Mouse (Mus musculus) c-Kit-positive CD71-negative TER-119-negative erythroid progenitor cells, embryonic 14.5 days (primary cell): Measurements from ENCODE around the gene 1700023F06Rik.

ENCODE experiments used
- DNase-seq: peaks from one replicate; pipeline ENCODE4 v3.0.0-alpha.2; 2013; ENCODE audit warnings: low read depth

The 1700023F06Rik gene

DNA sequence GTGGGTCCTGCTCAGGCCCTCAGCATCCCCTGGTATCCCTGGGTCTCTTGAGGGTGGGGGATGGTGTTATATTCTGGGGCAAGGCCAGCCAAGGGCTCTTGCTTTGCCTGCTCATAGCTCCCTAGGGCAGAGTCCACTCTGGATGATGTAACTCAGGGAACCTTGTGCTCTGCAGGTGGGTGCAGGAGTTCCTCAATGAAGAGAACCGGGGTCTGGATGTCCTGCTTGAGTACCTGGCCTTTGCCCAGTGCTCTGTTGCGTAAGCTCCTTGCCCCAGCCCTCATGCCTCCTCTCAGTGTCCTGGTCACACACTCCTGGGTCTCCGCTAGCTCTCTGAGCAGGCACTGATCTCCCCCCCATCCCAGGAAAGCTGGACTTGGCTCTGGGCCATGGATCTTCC lies 26.4 kb downstream of the 1700023F06Rik start:
- no peak for DNase-seq

DNA sequence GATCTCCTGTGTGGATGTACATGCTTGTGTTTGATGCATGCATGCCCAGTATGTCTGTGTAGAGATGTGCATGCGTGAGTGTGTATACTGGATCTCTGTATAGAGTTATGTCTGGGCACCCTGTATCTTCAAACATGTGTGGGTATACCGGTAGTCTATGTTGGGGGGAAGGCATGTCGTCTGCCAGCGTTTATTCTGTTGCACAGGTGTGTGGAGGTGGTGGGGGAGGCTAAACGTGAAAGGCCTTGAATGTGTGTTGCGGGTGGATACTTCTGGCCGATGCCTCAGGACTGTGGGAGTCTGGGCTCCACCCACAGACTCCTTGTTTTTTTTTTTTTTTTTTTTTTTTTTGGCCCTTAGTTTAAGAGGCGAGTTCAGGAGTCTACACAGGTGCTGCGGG lies 27.0 kb downstream of the 1700023F06Rik start:
- no peak for DNase-seq

DNA sequence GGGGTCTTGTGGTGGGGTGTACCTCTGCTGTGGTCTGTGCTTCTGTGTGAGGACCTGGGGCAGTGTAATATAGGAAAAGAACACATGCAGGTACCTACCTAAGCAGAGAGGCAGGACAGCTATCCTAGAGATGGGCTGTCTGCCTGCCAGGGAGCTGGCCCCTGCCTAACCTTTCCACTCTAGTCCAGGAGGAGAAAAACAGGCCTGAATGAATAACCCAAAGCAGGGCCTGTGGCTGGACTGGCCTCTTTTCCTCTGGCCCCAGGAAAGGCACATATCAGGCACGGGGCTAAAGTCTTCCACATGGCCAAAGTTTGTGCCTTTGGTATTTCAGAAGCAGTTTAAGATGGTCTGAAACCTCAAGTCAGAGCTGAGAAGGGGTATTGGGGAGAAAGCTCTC lies 27.9 kb downstream of the 1700023F06Rik start:
- DNase-seq = no peak

DNA sequence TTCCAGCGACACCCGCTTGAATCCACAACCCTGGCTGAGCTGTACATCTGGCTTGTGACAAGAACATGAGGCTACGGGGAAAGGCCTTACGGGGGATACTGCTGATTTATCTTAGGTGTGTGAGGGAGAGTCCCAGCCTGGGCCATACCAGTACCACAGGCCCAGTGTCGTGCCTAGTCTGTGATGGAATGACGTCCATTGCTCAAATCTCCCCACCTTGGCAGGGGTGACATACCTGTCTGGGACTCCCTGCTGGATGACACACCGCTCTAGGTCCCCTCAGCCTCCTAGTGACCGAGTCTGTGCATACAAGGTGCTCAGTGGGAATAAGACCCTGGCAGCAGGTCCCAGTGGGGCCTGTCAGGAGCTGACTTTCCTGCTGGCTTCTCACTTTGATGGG lies 29.6 kb downstream of the 1700023F06Rik start:
- DNase-seq = no peak

DNA sequence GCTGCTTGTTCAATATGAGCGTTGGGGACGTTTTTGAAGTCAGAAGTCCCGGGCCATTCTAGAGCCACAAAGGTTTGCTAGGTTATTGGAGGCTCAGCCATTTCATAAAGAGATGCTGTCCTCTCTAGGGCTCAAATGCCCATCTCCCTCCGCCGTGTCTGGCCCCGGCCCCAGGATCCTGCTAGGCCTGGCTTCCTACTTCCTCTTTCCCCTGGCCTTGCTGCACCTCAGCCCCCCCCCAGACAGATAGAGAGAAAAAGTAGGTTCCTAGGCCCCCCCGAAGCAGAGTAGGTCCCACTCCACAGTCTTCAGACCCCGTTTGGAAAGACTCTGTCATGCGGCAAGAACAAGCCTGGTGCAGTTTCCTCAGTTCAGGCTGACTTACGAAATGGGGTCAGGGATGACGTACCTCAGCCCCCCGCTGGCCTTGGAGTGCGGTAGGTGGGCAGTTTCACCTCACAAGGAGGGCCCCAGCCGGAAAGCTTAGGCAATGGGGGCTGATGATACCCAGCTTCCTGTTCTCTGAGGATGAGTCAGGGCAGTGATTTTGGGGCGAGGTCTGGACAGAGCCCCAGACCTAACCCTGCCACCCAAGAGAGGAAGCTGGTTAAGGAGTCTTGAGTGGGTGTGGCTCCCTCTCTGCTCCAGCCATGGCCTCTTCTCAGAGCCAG lies 30.4 kb downstream of the 1700023F06Rik start:
- peak; percentile 68 for DNase-seq

DNA sequence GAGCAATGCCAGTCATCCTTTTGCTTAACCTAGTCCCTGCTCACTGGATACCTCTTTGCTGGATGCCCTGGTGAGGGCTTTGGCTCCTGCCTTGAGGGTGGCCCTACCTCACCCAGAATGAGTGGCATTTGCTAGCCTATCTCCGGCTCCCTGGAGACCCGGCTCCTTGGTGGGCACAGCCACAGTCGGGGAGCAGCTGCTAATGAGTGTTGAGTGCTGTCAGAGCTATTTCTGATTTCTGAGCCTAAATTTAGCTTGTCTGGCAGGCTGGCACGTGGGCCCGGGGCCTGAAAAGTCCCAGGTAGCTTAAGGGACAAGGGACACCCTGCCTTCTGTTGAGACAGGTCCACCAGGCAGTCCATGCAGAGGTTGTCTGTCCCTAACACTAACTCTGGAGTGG lies 31.1 kb downstream of the 1700023F06Rik start:
- no peak for DNase-seq

DNA sequence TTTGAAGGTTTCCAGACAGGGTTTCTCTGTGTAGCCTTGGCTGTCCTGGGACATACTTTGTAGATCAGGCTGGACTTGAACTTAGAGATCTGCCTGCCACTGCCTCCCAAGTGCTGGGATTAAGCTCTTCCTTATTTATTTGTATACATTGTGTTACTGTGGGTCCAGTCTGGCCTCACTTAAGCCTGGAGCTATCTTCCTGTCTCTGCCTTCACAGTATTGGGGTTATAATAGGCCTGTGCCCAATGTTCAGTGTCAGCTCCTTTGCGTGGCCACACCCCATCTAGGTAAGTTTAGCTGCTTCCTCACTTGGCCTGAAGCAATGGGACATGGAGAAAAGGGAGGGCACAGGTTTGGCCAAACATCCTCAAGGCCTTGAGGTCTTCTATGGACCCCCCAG lies 31.8 kb downstream of the 1700023F06Rik start:
- DNase-seq = no peak

DNA sequence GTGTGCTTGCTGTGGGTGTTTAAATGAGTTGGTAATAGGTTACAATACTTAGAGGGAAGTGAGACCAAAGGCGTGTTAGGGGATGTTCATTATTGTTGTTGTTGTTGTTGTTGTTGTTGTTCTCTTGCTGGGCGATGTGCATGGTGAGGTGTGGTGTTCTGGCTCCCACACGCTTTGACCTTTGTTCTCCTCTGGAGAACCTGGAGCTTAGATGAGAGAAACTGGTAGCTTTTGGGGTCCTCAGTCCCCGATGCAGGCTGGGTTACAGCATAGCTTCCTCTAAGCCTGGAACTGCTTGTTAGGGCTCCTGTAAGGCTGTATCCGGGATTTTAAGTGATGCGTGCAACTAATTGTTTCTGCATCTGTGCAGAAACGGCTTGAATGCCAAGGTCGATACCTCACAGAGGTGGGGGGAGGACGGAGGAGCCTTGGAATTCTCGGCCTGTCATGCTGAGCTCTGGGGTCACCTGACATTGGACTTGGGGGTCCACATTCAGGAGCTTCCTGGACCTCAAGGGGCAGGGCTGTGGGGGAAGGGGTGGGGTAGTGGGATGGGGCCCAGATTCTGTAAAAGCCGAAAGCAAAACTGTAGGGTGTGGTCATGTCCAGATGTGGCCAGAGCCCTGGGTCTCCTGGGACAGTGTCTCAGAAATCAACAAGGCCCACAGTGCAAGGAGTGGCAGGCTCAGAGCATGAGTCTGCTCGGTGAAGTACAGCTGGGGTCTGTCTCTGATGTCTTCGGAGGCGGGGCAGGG lies 32.5 kb downstream of the 1700023F06Rik start:
- no peak for DNase-seq

DNA sequence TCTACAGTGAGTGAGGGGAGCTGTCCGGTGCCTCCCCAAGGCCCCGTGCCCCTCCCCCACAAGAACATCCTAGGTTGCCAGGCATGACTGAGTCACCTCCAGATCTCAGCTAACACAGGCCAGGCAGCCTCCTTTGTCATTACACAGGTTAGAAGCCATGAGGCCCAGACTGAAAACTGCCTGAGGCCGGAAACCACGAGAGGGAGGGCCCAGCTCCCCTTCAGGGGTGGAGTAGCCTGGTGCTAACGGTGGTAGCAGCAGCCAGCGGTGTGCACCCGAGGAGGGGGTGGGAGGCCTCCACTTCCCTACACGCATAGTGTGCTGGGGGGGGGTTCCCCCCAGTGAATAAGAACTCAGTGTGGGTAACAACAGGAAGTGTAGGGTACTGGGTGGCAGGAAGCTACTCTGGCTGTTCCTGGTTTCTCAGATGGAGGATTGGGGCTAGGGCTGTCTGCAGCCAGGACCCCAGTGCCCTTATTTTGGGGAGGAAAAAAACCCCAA lies 33.4 kb downstream of the 1700023F06Rik start:
- peak; percentile 84 for DNase-seq

DNA sequence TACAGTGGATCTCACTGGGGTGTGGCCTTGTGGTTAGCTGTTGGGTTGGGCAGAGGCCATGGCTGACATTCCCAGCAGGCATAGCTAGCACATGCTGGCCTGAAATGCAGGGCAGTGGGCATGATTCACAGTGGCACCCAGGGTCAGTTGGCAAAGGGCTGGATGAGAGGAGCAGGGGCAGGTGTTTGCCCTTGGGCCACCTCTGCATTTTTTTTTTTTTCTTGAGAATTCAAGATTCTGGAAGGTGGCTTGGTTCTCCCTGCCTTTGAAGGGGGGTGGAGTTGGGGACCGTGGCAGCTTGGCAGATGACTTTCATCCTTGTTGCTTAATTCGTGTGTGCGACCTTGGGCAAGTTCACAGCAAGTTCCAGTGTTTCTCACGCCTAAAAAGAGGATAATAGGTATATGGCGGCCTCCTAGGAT lies 33.9 kb downstream of the 1700023F06Rik start:
- no peak for DNase-seq

DNA sequence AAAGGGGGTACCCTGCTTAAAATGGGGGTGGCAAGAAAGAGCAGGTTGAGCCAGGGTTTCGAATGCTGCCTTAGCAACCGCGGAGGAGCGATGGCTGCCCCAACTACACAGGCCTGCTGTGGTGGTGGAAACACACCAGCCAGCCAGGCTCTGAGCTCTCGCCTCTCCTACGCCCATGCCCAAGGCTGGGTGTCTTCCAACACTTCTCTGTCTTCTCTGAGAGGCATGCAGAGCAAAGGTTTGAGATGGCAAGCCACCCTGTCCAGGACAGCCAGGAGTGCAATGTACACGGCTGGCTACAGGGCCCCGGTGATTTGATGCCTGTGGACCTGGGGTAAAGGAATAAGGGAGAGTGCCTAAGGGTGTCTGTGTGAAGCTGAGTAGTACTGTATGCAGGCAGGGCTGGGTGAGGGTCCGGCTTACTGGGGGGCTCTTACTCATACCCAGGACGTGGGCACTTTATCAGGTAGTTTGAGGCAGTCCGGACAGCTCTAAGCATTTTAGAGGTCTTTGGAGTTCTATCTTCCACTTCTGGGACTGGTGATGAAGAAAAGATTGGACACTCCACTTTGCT lies 34.5 kb downstream of the 1700023F06Rik start:
- DNase-seq = no peak

DNA sequence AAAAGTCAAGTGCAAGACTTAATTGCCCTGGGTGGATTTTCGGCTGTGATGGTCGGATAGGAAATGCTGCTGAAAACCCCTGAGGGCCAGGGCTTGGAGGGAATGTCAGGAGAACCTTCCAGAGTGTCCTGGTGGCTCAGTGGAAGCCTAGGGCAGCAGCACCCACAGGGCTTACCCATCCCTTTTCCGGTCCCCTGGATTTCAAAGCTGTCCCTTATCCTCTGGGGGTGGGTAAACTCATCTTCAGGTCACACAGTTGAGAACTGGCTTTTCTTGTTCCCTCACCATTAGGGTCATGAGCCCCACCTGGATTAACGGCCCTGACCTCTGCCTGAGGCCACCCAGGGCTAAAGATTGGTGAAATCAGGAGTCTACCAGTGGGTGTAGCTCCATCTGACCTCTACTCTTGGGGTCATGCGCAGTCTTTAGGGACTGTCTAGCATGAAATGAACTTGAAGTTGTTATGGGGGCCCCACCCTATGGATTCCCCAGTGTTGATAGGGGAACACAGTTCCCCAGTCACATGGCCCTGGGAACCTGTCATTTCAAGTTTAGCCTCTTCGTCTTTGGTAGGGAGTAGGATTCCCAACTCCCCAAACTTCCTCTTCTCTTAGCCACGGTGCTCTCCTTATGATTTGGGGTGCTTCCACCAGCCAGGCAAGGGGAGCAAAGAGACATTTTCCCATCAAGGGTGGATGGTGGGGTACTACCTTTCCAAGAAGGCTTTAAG lies 35.2 kb downstream of the 1700023F06Rik start:
- no peak for DNase-seq

DNA sequence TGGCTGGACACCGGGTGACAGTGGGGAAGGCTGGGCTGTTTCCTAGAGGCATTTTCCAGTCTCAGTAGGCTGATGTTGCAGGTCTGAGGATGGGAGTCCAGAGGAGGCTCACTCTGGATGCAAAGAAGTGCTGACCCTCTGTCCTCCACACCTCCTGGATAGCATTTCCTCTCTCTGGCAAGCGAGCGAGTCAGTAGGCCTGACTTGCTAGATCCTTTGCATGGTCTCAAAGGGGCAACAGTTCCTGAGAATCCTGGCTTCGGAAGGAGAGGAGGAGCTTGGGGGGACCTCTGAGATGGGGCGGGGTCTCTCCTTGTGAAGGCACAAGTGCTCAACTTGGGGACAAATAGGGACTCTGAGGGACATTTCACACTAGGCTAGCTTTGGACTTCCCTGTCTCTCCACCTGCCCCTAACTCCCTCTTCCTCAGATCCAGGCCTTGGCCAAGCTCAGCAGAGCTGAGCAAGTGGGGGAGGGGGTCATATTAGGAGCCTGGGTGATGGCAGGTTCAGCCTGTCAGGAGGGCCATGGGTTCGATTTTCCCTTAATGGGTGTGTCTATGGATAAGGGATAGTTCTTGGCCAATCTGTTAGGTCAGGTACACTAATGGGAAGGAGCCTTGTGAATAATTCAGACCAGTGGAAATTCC lies 35.8 kb downstream of the 1700023F06Rik start:
- DNase-seq = no peak

DNA sequence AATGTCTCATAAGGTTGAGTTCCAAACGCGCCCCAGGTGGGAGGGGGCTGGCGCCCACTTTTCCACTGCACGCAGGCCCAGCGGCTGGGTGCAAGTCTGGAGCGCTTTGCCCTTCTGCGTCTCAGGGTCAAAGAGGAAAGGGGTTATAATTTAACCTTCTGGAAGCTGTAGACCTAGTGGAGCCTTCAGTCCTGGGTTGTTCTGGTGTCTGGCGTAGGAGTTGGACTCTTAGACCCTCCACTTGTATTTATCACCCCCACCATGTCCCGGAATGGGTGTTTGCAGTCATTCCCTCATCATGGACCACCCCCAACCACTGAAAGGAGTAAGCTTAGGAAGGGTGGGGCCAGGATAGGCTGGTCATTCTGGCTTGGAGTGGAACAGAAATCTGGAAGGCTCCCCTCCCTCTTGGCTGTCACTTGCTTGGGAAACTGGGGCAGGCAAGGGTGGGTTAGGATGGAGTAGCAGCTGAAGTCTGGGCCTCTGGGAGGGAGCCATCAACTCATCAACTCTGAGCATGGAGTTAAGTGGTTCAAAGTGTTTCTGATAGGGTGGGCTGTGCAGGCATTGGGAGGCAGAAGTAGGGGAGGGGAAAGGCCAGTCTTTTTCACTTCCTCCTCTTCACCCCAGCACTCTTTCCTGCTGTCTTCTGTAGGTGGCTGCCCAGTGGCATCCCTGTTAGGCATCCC lies 36.5 kb downstream of the 1700023F06Rik start:
- no peak for DNase-seq

DNA sequence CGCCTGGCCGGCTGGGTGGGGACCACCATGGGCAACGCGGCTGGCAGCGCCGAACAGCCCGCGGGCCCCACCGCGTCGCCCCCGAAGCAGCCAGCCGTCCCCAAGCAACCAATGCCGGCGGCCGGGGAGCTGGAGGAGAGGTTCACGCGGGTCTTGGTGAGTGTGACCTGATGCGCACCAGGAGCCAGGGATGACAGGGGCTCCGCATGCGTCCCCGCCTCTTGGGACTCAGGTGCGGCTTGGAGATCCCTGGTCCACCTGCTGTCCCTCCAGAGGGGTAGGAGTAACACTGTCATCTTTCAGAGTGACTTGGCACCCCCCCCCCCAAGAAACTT lies 37.1 kb downstream of the 1700023F06Rik start:
- no peak for DNase-seq

DNA sequence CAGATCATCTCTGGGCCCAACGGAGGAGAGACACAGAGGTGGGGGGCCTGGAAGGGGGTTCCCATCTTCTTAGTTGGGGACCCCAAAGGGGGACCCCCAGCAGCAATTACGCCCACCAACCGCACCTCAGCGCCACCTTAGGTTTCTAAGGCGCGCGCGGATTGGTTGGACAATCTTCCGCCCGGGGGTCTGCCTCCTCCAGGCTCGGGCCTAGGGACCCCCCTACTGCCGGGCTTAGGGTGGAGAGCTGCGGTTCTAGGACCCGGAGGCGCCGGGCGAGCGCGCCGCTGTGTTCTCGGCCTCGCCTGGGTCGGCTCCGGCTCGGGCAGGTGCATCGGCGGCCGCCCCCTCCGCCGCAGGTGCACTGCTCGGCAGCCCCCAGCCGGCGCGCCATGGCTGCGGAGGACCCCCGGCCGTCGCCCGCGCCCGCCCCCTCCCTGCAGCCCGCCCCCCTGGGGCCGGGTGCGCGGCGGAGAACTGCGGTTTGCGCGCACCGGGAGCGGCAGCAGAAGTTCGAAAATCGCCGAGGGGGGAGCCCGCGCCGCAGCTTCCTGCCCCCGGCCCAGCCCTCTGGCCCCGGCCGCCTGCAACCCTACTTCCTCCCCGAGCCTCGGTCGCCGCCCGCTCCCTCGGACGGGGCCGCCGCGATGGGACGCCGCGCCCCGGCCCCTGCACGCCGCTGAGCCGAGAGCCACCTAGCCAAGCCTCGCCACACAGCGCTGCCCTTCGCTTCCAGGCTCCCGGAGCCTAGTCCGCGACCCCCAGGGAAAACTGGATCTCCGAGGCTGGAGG lies 37.7 kb downstream of the 1700023F06Rik start, which contains the start of gene Fmnl1:
TSS of gene Fmnl1 (plus strand) at position 614 of the 792 bp plus-strand sequence.
- no peak for DNase-seq

DNA sequence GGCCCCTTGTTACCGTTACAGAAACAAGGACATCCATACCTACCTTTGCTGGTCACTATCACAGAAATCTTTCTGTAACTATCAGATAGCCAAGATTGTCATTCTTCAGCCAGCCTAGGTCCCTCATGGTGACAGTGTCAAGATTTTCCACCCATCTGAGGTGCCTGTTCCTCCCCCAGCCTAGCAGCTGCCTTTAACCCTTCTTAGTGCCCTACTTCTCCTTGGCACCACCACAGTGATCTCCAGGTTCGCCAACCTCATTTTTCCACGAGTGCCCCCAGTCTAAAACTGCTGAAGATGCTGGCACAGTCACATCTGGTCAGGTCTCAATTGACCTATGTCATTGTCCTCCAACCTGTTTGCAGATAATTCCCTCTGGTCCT lies 38.3 kb downstream of the 1700023F06Rik start:
- no peak for DNase-seq

DNA sequence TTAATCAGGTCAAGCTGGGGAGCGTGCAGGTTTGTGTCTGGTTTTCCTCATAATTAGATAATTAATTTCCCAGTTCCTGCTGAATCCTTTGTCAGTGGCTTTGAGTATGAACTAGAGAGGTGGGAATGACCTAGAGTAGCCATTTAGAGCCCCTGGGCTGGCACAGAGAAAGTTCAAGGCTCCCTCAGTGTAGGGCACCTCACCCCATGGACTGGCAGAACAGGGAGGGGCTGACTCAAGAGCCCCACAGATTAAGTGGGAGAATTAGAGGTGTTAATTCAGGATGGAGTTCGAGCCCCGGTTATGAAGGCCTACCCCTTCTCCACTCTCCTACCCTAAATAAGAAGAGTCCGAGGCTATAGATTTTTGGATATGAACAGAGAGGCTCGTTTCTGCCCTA lies 38.7 kb downstream of the 1700023F06Rik start:
- DNase-seq = no peak

DNA sequence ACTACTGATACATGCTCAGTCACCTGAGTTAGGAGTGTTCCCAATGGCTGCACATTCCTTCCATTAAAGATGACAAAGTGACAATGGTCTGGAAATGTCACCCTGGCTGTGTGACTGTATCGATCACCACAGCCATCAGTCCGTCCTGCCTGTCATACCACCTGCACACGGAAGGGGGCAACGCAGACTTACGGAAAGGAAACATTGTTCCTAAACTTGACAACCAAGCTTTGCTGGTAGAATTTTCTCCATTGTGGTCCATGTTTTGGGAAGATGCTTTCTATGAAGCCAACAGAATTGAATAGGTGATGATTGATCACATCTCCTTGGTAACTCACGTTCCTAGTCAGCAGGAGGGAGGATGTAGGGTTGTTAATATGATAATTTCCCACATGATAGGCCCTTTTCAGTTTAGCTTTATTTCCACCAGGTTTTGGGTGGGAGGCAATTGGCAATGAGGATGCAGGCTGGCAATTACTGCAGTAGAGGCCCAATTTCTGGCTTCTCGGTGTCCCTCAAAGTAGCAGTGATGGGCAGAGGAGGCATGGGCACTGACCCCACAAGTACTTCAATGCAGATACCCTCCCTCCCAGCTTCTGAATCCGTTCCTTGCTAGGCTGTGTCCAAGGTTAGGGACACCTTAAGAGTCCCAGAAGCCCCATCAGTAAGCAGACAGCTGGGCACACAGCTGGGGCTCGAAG lies 39.5 kb downstream of the 1700023F06Rik start:
- no peak for DNase-seq

DNA sequence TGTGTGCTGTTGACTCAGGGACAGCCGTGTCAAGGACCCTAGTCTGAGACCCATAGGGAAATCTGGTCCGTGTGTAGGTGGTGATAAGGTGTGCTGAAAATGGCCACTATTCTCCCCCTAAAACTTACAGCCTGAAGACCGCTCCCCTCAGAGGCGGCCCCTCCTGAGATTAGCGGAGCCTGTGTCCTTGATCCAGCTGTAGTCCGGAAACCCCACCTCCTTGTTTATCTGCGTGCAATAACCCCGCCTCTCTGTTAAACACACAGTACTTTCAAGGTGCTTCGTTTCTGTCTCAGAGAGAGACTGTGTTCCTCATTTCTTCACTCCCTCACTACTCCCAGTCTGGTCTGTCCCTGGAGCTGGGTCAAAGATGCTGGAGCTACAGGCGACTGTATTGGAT lies 44.0 kb downstream of the 1700023F06Rik start:
- no peak for DNase-seq
